32 mouse cellular contexts compared by ENCODE assay signal in the genomic region with DNA sequence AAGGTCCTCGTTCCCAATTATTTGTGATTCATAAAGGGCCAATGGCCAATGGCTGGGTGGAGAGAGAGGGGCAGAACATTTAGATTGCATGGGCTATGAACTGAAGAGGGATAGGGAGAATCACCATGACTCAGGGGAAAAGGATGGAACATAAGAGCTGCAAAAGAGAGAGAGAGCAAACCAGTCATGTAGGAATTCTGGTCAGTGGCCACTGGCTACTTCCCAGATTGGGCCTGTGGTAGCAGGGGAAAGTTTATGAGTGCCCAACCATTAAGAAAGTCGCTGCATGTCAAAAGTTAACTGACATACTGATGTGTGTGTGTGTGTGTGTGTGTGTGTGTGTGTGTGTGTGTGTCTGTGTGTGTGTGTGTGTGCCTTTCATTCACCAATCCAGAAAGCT.
"Had no signal": no experiment of that assay in that cellular context is flagged by ENCODE, and none has a peak within 500 bp of the region (broad histone marks: within the 10 kb centered on the region; RNA-seq: fewer than 3 reads in every experiment).

No protein-coding gene starts in this region.

- DNase-seq: left cerebral cortex, postnatal 4 days; liver; liver, embryonic 13.5 days; liver, postnatal 0 days; lung, adult 18-20 months; lung, adult 2 months; lung, embryonic 14.5 days; lung, postnatal 10 days; lung, postnatal 14 days; lung, postnatal 36 days; lung, postnatal 4 days; midbrain, embryonic 14.5 days had no signal

- H3K27ac ChIP-seq: limb, embryonic 10.5 days; limb, embryonic 12.5 days; limb, embryonic 13.5 days; limb, embryonic 15.5 days; liver, embryonic 12.5 days; liver, embryonic 13.5 days; liver, embryonic 14.5 days; liver, embryonic 15.5 days; lung, embryonic 15.5 days; macrophage; midbrain, embryonic 10.5 days; midbrain, embryonic 12.5 days; midbrain, embryonic 13.5 days; midbrain, embryonic 15.5 days; neural tube, embryonic 12.5 days had no signal

- H3K9me3 ChIP-seq: limb, embryonic 10.5 days; limb, embryonic 12.5 days; limb, embryonic 13.5 days; limb, embryonic 15.5 days; liver, embryonic 12.5 days; liver, embryonic 13.5 days; liver, embryonic 15.5 days; lung, embryonic 15.5 days; midbrain, embryonic 10.5 days; midbrain, embryonic 12.5 days; midbrain, embryonic 13.5 days; midbrain, embryonic 15.5 days; neural tube, embryonic 12.5 days had no signal

- H3K27me3 ChIP-seq: limb, embryonic 12.5 days; limb, embryonic 13.5 days; limb, embryonic 15.5 days; liver, embryonic 12.5 days; liver, embryonic 13.5 days; liver, embryonic 15.5 days; lung, embryonic 15.5 days; megakaryocyte, embryonic 14.5 days; midbrain, embryonic 12.5 days; midbrain, embryonic 13.5 days; midbrain, embryonic 15.5 days; neural tube, embryonic 12.5 days had no signal

- H3K4me2 ChIP-seq: limb, embryonic 12.5 days; limb, embryonic 13.5 days; limb, embryonic 15.5 days; liver, embryonic 11.5 days; liver, embryonic 12.5 days; liver, embryonic 13.5 days; liver, embryonic 15.5 days; lung, embryonic 14.5 days; lung, embryonic 15.5 days; midbrain, embryonic 11.5 days; midbrain, embryonic 12.5 days; midbrain, embryonic 13.5 days; midbrain, embryonic 15.5 days; neural tube, embryonic 12.5 days had no signal

- H3K9ac ChIP-seq: limb, embryonic 12.5 days; limb, embryonic 13.5 days; limb, embryonic 15.5 days; liver, embryonic 12.5 days; liver, embryonic 13.5 days; liver, embryonic 14.5 days; liver, embryonic 15.5 days; liver, postnatal 0 days; lung, embryonic 14.5 days; lung, embryonic 15.5 days; midbrain, embryonic 12.5 days; midbrain, embryonic 13.5 days; midbrain, embryonic 15.5 days; neural tube, embryonic 12.5 days had no signal

- H3K4me1 ChIP-seq: limb, embryonic 12.5 days; limb, embryonic 13.5 days; limb, embryonic 15.5 days; liver, embryonic 12.5 days; liver, embryonic 13.5 days; liver, embryonic 15.5 days; lung, embryonic 15.5 days; megakaryocyte, embryonic 14.5 days; midbrain, embryonic 10.5 days; midbrain, embryonic 12.5 days; midbrain, embryonic 13.5 days; midbrain, embryonic 15.5 days; neural tube, embryonic 12.5 days had no signal

- H3K36me3 ChIP-seq: limb, embryonic 10.5 days; limb, embryonic 12.5 days; limb, embryonic 13.5 days; limb, embryonic 15.5 days; liver, embryonic 12.5 days; liver, embryonic 13.5 days; liver, embryonic 15.5 days; lung, embryonic 15.5 days; midbrain, embryonic 10.5 days; midbrain, embryonic 12.5 days; midbrain, embryonic 13.5 days; midbrain, embryonic 15.5 days; neural tube, embryonic 12.5 days had no signal

- ATAC-seq: liver, embryonic 12.5 days; liver, postnatal 0 days; lung, postnatal 0 days; midbrain, embryonic 13.5 days; midbrain, embryonic 15.5 days; midbrain, embryonic 16.5 days had no signal

- H3K4me3 ChIP-seq: limb, embryonic 10.5 days; limb, embryonic 12.5 days; limb, embryonic 13.5 days; limb, embryonic 15.5 days; liver, embryonic 12.5 days; liver, embryonic 13.5 days; liver, embryonic 15.5 days; lung, embryonic 15.5 days; megakaryocyte, embryonic 14.5 days; midbrain, embryonic 10.5 days; midbrain, embryonic 12.5 days; midbrain, embryonic 13.5 days; midbrain, embryonic 15.5 days; myocyte; neural tube, embryonic 12.5 days had no signal
